Comparison of ENCODE assay signal across 9 mouse cellular contexts in genomic region chr9:50700921-50701691, GRCm38 (mm10). TPM values are rescaled to one million over a fixed set of nuclear protein-coding genes. Genes with fewer than 3 reads are reported as not detected.
DNase-seq lines count a peak whose midpoint lies in the region; ATAC-seq and TF ChIP-seq lines count a peak whose summit lies in the region.
"Had no signal": no experiment of that assay in that cellular context is flagged by ENCODE, and none has a peak within 500 bp of the region (broad histone marks: within the 10 kb centered on the region; RNA-seq: fewer than 3 reads in every experiment).

No protein-coding gene starts in this region.

- H3K9ac ChIP-seq in stomach, embryonic 15.5 days: no peak overlapping the region
- no peak overlapping the region for H3K9ac ChIP-seq in midbrain, embryonic 14.5 days (replicated peaks; ENCODE audit: low read length)

- H3K4me2 ChIP-seq in stomach, embryonic 15.5 days: no peak overlapping the region
- H3K4me2 ChIP-seq in midbrain, embryonic 14.5 days (ENCODE audit: low read length): no peak overlapping the region

- DNase-seq in cerebellum, adult 11-12 months: peak; percentile 76
- DNase-seq in urinary bladder, postnatal 36 days (ENCODE audit: low spot score in 2 of 2): peak; percentile 15 to 23
- no peak for DNase-seq in urinary bladder, postnatal 4 days (ENCODE audit: low spot score in 2 of 2)
- DNase-seq in left cerebral cortex, adult 2 months (ENCODE audit: extremely low spot score in 1 of 2, low spot score in 2 of 2): peak in 1 of 2 experiments; percentile 23
- DNase-seq in midbrain, embryonic 14.5 days: no peak
- DNase-seq in thymus, postnatal 4 days: no peak

- ATAC-seq in cerebellum, adult (ENCODE audit: insufficient number of reproducible peaks, low FRiP score, low TSS enrichment): no peak
- ATAC-seq in stomach, embryonic 15.5 days (ENCODE audit: insufficient read depth, low FRiP score, low read depth): peak; percentile 35; the same call in 1 of the 2 replicates
- ATAC-seq in midbrain, embryonic 14.5 days (ENCODE audit: low FRiP score, low TSS enrichment): no peak

- H3K36me3 ChIP-seq in stomach, embryonic 15.5 days: no peaks in the 10 kb centered on the region
- peaks cover 22% of the 10 kb centered on the region for H3K36me3 ChIP-seq in midbrain, embryonic 14.5 days (ENCODE audit: control insufficient read depth, insufficient read depth, low read length)

- H3K4me1 ChIP-seq in stomach, embryonic 15.5 days: peaks cover 16% of the 10 kb centered on the region
- peaks cover 27% of the 10 kb centered on the region for H3K4me1 ChIP-seq in midbrain, embryonic 14.5 days (ENCODE audit: control insufficient read depth, insufficient read depth, low read length)

- peaks cover 9% of the 10 kb centered on the region; the same call in 1 of the 2 replicates for H3K27me3 ChIP-seq in stomach, embryonic 15.5 days (replicated peaks)
- H3K27me3 ChIP-seq in midbrain, embryonic 14.5 days (ENCODE audit: control insufficient read depth, insufficient read depth, low read length): no peaks in the 10 kb centered on the region; the same call in 1 of the 2 replicates

- 57% methylated on average over 11 of the region's 11 CpGs for WGBS in stomach, embryonic 15.5 days
- 64% methylated on average over 11 of the region's 11 CpGs for WGBS in midbrain, embryonic 14.5 days

- intact Hi-C loops in left cerebral cortex, adult 2 months (cut with DNase I): no loop called here

- H3K27ac ChIP-seq in left cerebral cortex, adult 2 months: peak overlapping the region; percentile 36
- H3K27ac ChIP-seq in stomach, embryonic 15.5 days: 0 out of 2 replicates have a peak overlapping the region, but pooled peaks have one; percentile 0
- no peak overlapping the region for H3K27ac ChIP-seq in midbrain, embryonic 14.5 days (replicated peaks; ENCODE audit: low read depth, low read length)

- no peak overlapping the region for H3K4me3 ChIP-seq in left cerebral cortex, adult 2 months
- H3K4me3 ChIP-seq in stomach, embryonic 15.5 days (replicated peaks): no peak overlapping the region
- H3K4me3 ChIP-seq in midbrain, embryonic 14.5 days (replicated peaks; ENCODE audit: low read depth, low read length): no peak overlapping the region

- peak; percentile 40 for TF ChIP-seq CTCF in left cerebral cortex, adult 2 months (IDR thresholded peaks at IDR 0.05)

- no peaks in the 10 kb centered on the region for H3K9me3 ChIP-seq in stomach, embryonic 15.5 days
- no peaks in the 10 kb centered on the region for H3K9me3 ChIP-seq in midbrain, embryonic 14.5 days (ENCODE audit: control insufficient read depth, low read length)

RNA-seq across cellular contexts. Expression of gene Dixdc1, which starts 38.2 kb away (rescaled TPM):
- 10 to 100 TPM; 79.4 to 80.7 TPM for total RNA-seq in left cerebral cortex, adult 2 months (2021)
- 8.0 and 10.9 TPM in 2 replicates for polyA plus RNA-seq in stomach, embryonic 15.5 days (2015; fragmentation: Nextera tagmentation; extraction: Ambion mirVana)
- 31.5 and 35.1 TPM in 2 replicates for polyA plus RNA-seq in midbrain, embryonic 14.5 days (2014; fragmentation: Nextera tagmentation; extraction: Ambion mirVana)
- total RNA-seq: neutrophil, adult 5-6 weeks had no signal

RNA-seq across cellular contexts. Expression of gene Dlat, which starts 41.5 kb away (rescaled TPM):
- 100 to 1,000 TPM; 110 to 119 TPM for total RNA-seq in left cerebral cortex, adult 2 months (2021)
- polyA plus RNA-seq in stomach, embryonic 15.5 days (2015; fragmentation: Nextera tagmentation; extraction: Ambion mirVana): 42.9 and 49.3 TPM in 2 replicates
- 48.6 and 54.9 TPM in 2 replicates for polyA plus RNA-seq in midbrain, embryonic 14.5 days (2014; fragmentation: Nextera tagmentation; extraction: Ambion mirVana)

RNA-seq across cellular contexts. Expression of gene 2310030G06Rik, which starts 45.2 kb away (rescaled TPM):
- 1 to 10 TPM; 2.8 to 3.2 TPM for total RNA-seq in left cerebral cortex, adult 2 months (2021)
- 16.0 and 17.5 TPM in 2 replicates for polyA plus RNA-seq in stomach, embryonic 15.5 days (2015; fragmentation: Nextera tagmentation; extraction: Ambion mirVana)
- 0.89 and 1.1 TPM in 2 replicates for polyA plus RNA-seq in midbrain, embryonic 14.5 days (2014; fragmentation: Nextera tagmentation; extraction: Ambion mirVana)
- total RNA-seq: neutrophil, adult 5-6 weeks had no signal

RNA-seq across cellular contexts. Expression of gene Cryab, which starts 50.0 kb away (rescaled TPM):
- 100 to 1,000 TPM; 118 to 125 TPM for total RNA-seq in left cerebral cortex, adult 2 months (2021)
- 64.1 and 74.6 TPM in 2 replicates for polyA plus RNA-seq in stomach, embryonic 15.5 days (2015; fragmentation: Nextera tagmentation; extraction: Ambion mirVana)
- 2.5 and 3.7 TPM in 2 replicates for polyA plus RNA-seq in midbrain, embryonic 14.5 days (2014; fragmentation: Nextera tagmentation; extraction: Ambion mirVana)
- total RNA-seq: neutrophil, adult 5-6 weeks had no signal

RNA-seq across cellular contexts. Expression of gene Hspb2, which starts 51.0 kb away (rescaled TPM):
- total RNA-seq in left cerebral cortex, adult 2 months (2021): 1 to 10 TPM; 1.4 to 1.5 TPM
- 5.4 and 6.9 TPM in 2 replicates for polyA plus RNA-seq in stomach, embryonic 15.5 days (2015; fragmentation: Nextera tagmentation; extraction: Ambion mirVana)
- 1.5 TPM in 1 of 2 replicates, not detected in the other for polyA plus RNA-seq in midbrain, embryonic 14.5 days (2014; fragmentation: Nextera tagmentation; extraction: Ambion mirVana)
- total RNA-seq: neutrophil, adult 5-6 weeks had no signal

Comparison
In these comparisons a context has a peak if more than half of its experiments do, and no peak if none do; other contexts are left out.
1. DNase-seq: peak in cerebellum, adult 11-12 months (single experiment) and urinary bladder, postnatal 36 days (2 of 2); none in urinary bladder, postnatal 4 days (0 of 2), midbrain, embryonic 14.5 days (single experiment) and thymus, postnatal 4 days (single experiment).